Comparison of ENCODE assay signal across 23 mouse cellular contexts in the genomic region with DNA sequence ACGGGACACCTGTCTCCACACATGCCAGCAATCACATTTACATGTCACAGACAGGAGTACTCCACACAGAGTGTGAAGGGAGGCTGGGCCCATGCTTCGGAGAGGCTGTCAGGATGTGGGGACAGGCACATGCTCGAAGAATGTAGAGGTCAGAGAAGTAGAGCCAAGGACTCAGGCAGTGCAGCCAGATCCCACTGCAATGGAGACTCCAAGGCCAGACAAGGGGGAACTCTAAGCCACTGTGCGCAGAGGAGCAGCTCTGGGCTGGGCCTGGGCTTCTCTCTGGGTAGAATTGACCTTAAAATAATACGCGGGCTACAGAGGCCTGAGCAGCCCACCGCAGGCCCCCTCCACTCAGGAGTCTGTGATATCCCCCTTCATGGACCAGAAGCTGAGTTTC. TPM values are rescaled to one million over a fixed set of nuclear protein-coding genes. Genes with fewer than 3 reads are reported as not detected.
"Had no signal": no experiment of that assay in that cellular context is flagged by ENCODE, and none has a peak within 500 bp of the region (broad histone marks: within the 10 kb centered on the region; RNA-seq: fewer than 3 reads in every experiment).

No protein-coding gene starts in this region.

- H3K9me3 ChIP-seq: limb, embryonic 13.5 days; liver, embryonic 12.5 days; lung, embryonic 15.5 days; megakaryocyte, embryonic 14.5 days; midbrain, embryonic 15.5 days; neural tube, embryonic 12.5 days had no signal

- H3K4me2 ChIP-seq: limb, embryonic 13.5 days; liver, embryonic 12.5 days; lung, embryonic 15.5 days; midbrain, embryonic 11.5 days; midbrain, embryonic 15.5 days; neural tube, embryonic 12.5 days had no signal

- ATAC-seq: liver, embryonic 12.5 days; midbrain, embryonic 15.5 days had no signal

- H3K9ac ChIP-seq: limb, embryonic 13.5 days; liver, embryonic 12.5 days; lung, embryonic 15.5 days; midbrain, embryonic 15.5 days; neural tube, embryonic 12.5 days had no signal

- H3K4me1 ChIP-seq: limb, embryonic 13.5 days; liver, embryonic 12.5 days; lung, embryonic 15.5 days; megakaryocyte, embryonic 14.5 days; midbrain, embryonic 15.5 days; neural tube, embryonic 12.5 days had no signal

- H3K4me3 ChIP-seq: layer of hippocampus, adult 2 months; limb, embryonic 13.5 days; liver, embryonic 12.5 days; lung, embryonic 15.5 days; megakaryocyte, embryonic 14.5 days; midbrain, embryonic 15.5 days; neural tube, embryonic 12.5 days had no signal

- H3K36me3 ChIP-seq: limb, embryonic 13.5 days; liver, embryonic 12.5 days; lung, embryonic 15.5 days; midbrain, embryonic 15.5 days; neural tube, embryonic 12.5 days had no signal

- DNase-seq: kidney, postnatal 10 days; kidney, postnatal 4 days; lung, postnatal 14 days; right cerebral cortex, postnatal 4 days; spleen, adult 18-20 months; thymus, postnatal 36 days had no signal

- H3K27me3 ChIP-seq: limb, embryonic 13.5 days; liver, embryonic 12.5 days; lung, embryonic 15.5 days; midbrain, embryonic 15.5 days; neural tube, embryonic 12.5 days had no signal

- H3K27ac ChIP-seq: layer of hippocampus, adult 2 months; limb, embryonic 13.5 days; liver, embryonic 12.5 days; lung, embryonic 15.5 days; macrophage; midbrain, embryonic 15.5 days; neural tube, embryonic 12.5 days had no signal

RNA-seq across cellular contexts. Expression of a gene that starts 24.7 kb away (rescaled TPM):
- total RNA-seq: layer of hippocampus, adult 2 months; layer of hippocampus, postnatal 10 days; left cerebral cortex, postnatal 36 days; monocyte, adult 5-6 weeks; neutrophil, adult 5-6 weeks had no signal
- polyA plus RNA-seq: kidney, embryonic 14.5 days; limb, embryonic 13.5 days; liver, embryonic 12.5 days; liver, embryonic 16.5 days; lung, embryonic 15.5 days; macrophage; midbrain, embryonic 11.5 days; midbrain, embryonic 15.5 days; neural tube, embryonic 12.5 days; stomach, embryonic 14.5 days; thymus, postnatal 0 days had no signal

RNA-seq across cellular contexts. Expression of a gene that starts 38.7 kb away (rescaled TPM):
- total RNA-seq: layer of hippocampus, adult 2 months; layer of hippocampus, postnatal 10 days; left cerebral cortex, postnatal 36 days; monocyte, adult 5-6 weeks; neutrophil, adult 5-6 weeks had no signal
- polyA plus RNA-seq: kidney, embryonic 14.5 days; limb, embryonic 13.5 days; liver, embryonic 12.5 days; liver, embryonic 16.5 days; lung, embryonic 15.5 days; macrophage; midbrain, embryonic 11.5 days; midbrain, embryonic 15.5 days; neural tube, embryonic 12.5 days; stomach, embryonic 14.5 days; thymus, postnatal 0 days had no signal

RNA-seq across cellular contexts. Expression of a gene that starts 47.0 kb away (rescaled TPM):
- total RNA-seq: layer of hippocampus, adult 2 months; layer of hippocampus, postnatal 10 days; left cerebral cortex, postnatal 36 days; monocyte, adult 5-6 weeks; neutrophil, adult 5-6 weeks had no signal
- polyA plus RNA-seq: kidney, embryonic 14.5 days; liver, embryonic 12.5 days; liver, embryonic 16.5 days; lung, embryonic 15.5 days; macrophage; midbrain, embryonic 15.5 days; neural tube, embryonic 12.5 days; stomach, embryonic 14.5 days; thymus, postnatal 0 days had no signal
